ENCODE assay signal across 18 mouse cellular contexts in the genomic region with DNA sequence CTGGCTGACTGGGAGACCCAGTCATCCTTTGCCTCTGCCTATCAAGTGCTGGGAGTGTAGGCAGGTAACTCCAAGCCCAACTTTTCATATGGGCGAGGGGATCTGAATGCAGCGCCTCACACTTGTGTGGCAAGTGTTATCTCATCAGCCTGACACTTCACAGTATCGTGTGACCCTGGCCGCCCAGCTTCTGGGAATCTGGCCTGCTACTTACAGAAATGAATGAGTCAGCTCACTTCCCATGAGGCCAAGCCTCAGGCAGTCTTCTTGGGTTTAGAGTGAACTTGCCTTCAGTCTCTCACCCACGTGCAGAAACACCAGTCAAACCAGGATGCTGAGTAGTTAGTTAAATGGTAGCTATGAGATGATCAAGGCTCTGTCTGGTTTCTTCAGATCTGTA.
A peak's percentile ranks its signal among the peaks of the same experiment; 100 is the strongest.
DNase-seq lines count a peak whose midpoint lies in the region; ATAC-seq and TF ChIP-seq lines count a peak whose summit lies in the region.
"Had no signal": no experiment of that assay in that cellular context is flagged by ENCODE, and none has a peak within 500 bp of the region (broad histone marks: within the 10 kb centered on the region; RNA-seq: fewer than 3 reads in every experiment).

No protein-coding gene starts in this region.

- peak; percentile 21; the same call in 1 of the 2 replicates for ATAC-seq in heart, embryonic 16.5 days (replicated peaks; ENCODE audit: extremely low read depth, insufficient read depth, low FRiP score)
- ATAC-seq in inflammation-experienced regulatory T-cells, adult 6 months = no peak
- ATAC-seq: activated CD4-positive, CD25-positive, alpha-beta regulatory T cell, adult 4 months; CD4-positive, CD25-positive, alpha-beta regulatory T cell, adult 4 months; hindbrain, embryonic 16.5 days had no signal

- intact Hi-C loops in heart, adult 2 months (cut with DNase I) = no loop called here

- TF ChIP-seq POLR2A in heart, adult 2 months (IDR thresholded peaks at IDR 0.05; ENCODE audit: insufficient read depth, low read depth, low read length) = no peak

- no peak overlapping the region for H3K9ac ChIP-seq in heart, adult 2 months (ENCODE audit: low read depth, low read length)
- H3K9ac ChIP-seq in heart, embryonic 16.5 days (ENCODE audit: low read length) = no peak overlapping the region
- H3K9ac ChIP-seq: liver, embryonic 13.5 days; neural tube, embryonic 15.5 days had no signal

- no peak overlapping the region for H3K4me3 ChIP-seq in heart, adult 2 months
- H3K4me3 ChIP-seq in heart, embryonic 16.5 days (ENCODE audit: low read length) = no peak overlapping the region
- H3K4me3 ChIP-seq: liver, embryonic 13.5 days; megakaryocyte, embryonic 14.5 days; neural tube, embryonic 15.5 days had no signal

- no peaks in the 10 kb centered on the region for H3K27me3 ChIP-seq in heart, adult 2 months (ENCODE audit: control insufficient read depth, insufficient read depth, low read length)
- H3K27me3 ChIP-seq in heart, embryonic 16.5 days (ENCODE audit: control insufficient read depth, insufficient read depth, low read length) = no peaks in the 10 kb centered on the region
- H3K27me3 ChIP-seq: liver, embryonic 13.5 days; megakaryocyte, embryonic 14.5 days; neural tube, embryonic 15.5 days had no signal

- WGBS in heart, adult 2 months = 23% methylated on average over 5 of the region's 5 CpGs
- 20% methylated on average over 5 of the region's 5 CpGs for WGBS in heart, embryonic 16.5 days

- H3K27ac ChIP-seq in heart, adult 2 months = peak overlapping the region; percentile 93
- peak overlapping the region; percentile 86 for H3K27ac ChIP-seq in heart, embryonic 16.5 days (ENCODE audit: low read length)
- H3K27ac ChIP-seq: liver, embryonic 13.5 days; neural tube, embryonic 15.5 days had no signal

- H3K4me1 ChIP-seq in heart, adult 2 months (ENCODE audit: control insufficient read depth, insufficient read depth, low read length) = peaks cover 11% of the 10 kb centered on the region
- peaks cover 37% of the 10 kb centered on the region for H3K4me1 ChIP-seq in heart, embryonic 16.5 days (ENCODE audit: control insufficient read depth, insufficient read depth, low read length)
- H3K4me1 ChIP-seq: liver, embryonic 13.5 days; megakaryocyte, embryonic 14.5 days; neural tube, embryonic 15.5 days had no signal

- no peak for TF ChIP-seq CTCF in heart, adult 2 months (IDR thresholded peaks at IDR 0.05)

- H3K4me2 ChIP-seq in heart, embryonic 16.5 days (ENCODE audit: low read depth, low read length) = no peak overlapping the region
- H3K4me2 ChIP-seq: liver, embryonic 13.5 days; neural tube, embryonic 15.5 days had no signal

- no peak for TF ChIP-seq EP300 in heart, adult 2 months (IDR thresholded peaks at IDR 0.05; ENCODE audit: insufficient read depth, low read depth, low read length)

- H3K9me3 ChIP-seq in heart, embryonic 16.5 days (replicated peaks; ENCODE audit: control insufficient read depth, low read length) = no peaks in the 10 kb centered on the region
- H3K9me3 ChIP-seq: liver, embryonic 13.5 days; neural tube, embryonic 15.5 days had no signal

- peaks cover 5% of the 10 kb centered on the region; the same call in 1 of the 2 replicates for H3K36me3 ChIP-seq in heart, adult 2 months (ENCODE audit: control insufficient read depth, insufficient read depth, low read length)
- H3K36me3 ChIP-seq in heart, embryonic 16.5 days (ENCODE audit: control insufficient read depth, insufficient read depth) = no peaks in the 10 kb centered on the region
- H3K36me3 ChIP-seq: liver, embryonic 13.5 days; neural tube, embryonic 15.5 days had no signal

- peak; percentile 63 for DNase-seq in 3134 (ENCODE audit: extremely low read depth, insufficient read length, low spot score)
- peak; percentile 51 for DNase-seq in Muller cell, postnatal 12 days (ENCODE audit: inconsistent ontology term)
- peak; percentile 29 to 43 for DNase-seq in heart, adult 2 months
- DNase-seq in left cerebral cortex, adult 9 months (ENCODE audit: low spot score in 2 of 2) = no peak
- DNase-seq in frontal cortex, postnatal 25 days (ENCODE audit: low spot score in 2 of 2) = no peak
- DNase-seq: cerebellum, postnatal 14 days; kidney, adult 18-20 months; kidney, postnatal 4 days; left cerebral cortex, postnatal 4 days; liver, embryonic 13.5 days; retina, postnatal 1 day had no signal

- H3K79me2 ChIP-seq in heart, adult 2 months (replicated peaks; ENCODE audit: control insufficient read depth, insufficient read depth, low read length) = no peaks in the 10 kb centered on the region

Comparison
In these comparisons a context has a peak if more than half of its experiments do, and no peak if none do; other contexts are left out.
1. DNase-seq: peak in 3134 (single experiment), Muller cell, postnatal 12 days (single experiment) and heart, adult 2 months (2 of 2); none in left cerebral cortex, adult 9 months (0 of 2) and frontal cortex, postnatal 25 days (0 of 2).